Mouse (Mus musculus) liver, embryonic 18 days (tissue): ENCODE measurements around the gene Casq1. TPM values are rescaled to one million over a fixed set of nuclear protein-coding genes. Genes with fewer than 3 reads are reported as not detected.

Experiments used
- polyA plus RNA-seq: library from polyadenylated mRNA; depleted of rRNA; stranded (reverse); fragments of >200 nt; gene quantifications from 2 replicates; pipeline ENCODE4 v1.2.3, GENCODE M21; 2012; rRNA removed

The Casq1 gene
- 0.41 and 0.47 TPM in 2 replicates for polyA plus RNA-seq

GRCm38 (mm10) chr1:172219451-172220406, at the start of gene Casq1:
Gene Casq1, minus strand, starts transcription at chr1:172219868.

GRCm38 (mm10) chr1:172261477-172262078, 41.9 kb upstream of the Casq1 start, which contains the start of gene Igsf8:
Gene Igsf8, plus strand, starts transcription at chr1:172261641.

GRCm38 (mm10) chr1:172258314-172258713, 38.6 kb upstream of the Casq1 start, which contains the start of gene Atp1a4:
Gene Atp1a4, minus strand, starts transcription at chr1:172258414.

GRCm38 (mm10) chr1:172206141-172206917, 13.3 kb downstream of the Casq1 start, which contains the start of gene Pea15a:
Gene Pea15a, minus strand, starts transcription at chr1:172206804.

Other genes with a start within 250 kb of the Casq1 start
- gene Vangl2, start 191.4 kb downstream of the Casq1 start, polyA plus RNA-seq, result 0.65 and 0.95 TPM in 2 replicates
- gene Nhlh1, start 162.3 kb downstream of the Casq1 start, polyA plus RNA-seq, result not detected in 2 replicates
- gene Copa, start 137.3 kb downstream of the Casq1 start, polyA plus RNA-seq, result 47.8 and 52.1 TPM in 2 replicates
- gene Ncstn, start 137.1 kb downstream of the Casq1 start, polyA plus RNA-seq, result 29.8 and 34.6 TPM in 2 replicates
- 40.4 and 44.5 TPM in 2 replicates for gene Pex19, start 93.1 kb downstream of the Casq1 start, polyA plus RNA-seq
- gene Dcaf8, start 71.8 kb downstream of the Casq1 start, polyA plus RNA-seq, result 37.2 and 40.3 TPM in 2 replicates
- gene Pea15a, start 13.1 kb downstream of the Casq1 start, polyA plus RNA-seq, result 15.3 and 17.4 TPM in 2 replicates
- gene Atp1a4, start 38.5 kb upstream of the Casq1 start, polyA plus RNA-seq, result 0.03 and 0.05 TPM in 2 replicates
- 20.2 and 23.9 TPM in 2 replicates for gene Igsf8, start 41.8 kb upstream of the Casq1 start, polyA plus RNA-seq
- 0.09 and 0.12 TPM in 2 replicates for gene Atp1a2, start 78.2 kb upstream of the Casq1 start, polyA plus RNA-seq
- gene Kcnj9, start 109.5 kb upstream of the Casq1 start, polyA plus RNA-seq, result 0.04 and 0.05 TPM in 2 replicates
- gene Kcnj10, start 121.3 kb upstream of the Casq1 start, polyA plus RNA-seq, result 0.14 and 0.17 TPM in 2 replicates
- gene Pigm, start 156.7 kb upstream of the Casq1 start, polyA plus RNA-seq, result 3.6 TPM in 2 replicates